Mouse (Mus musculus) kidney, embryonic 15.5 days (tissue): ENCODE data around the gene Pramel6. TPM values are rescaled to one million over a fixed set of nuclear protein-coding genes. Genes with fewer than 3 reads are reported as not detected.

ENCODE experiments used
- ATAC-seq: fragments of 200-750 bp; cut with Nextera tagmentation; replicated peaks from 2 replicates; pipeline ENCODE4 v1.8.0; 2017; ENCODE audit warnings: moderate TSS enrichment; ENCODE audit not compliant: low FRiP score
- H3K27ac ChIP-seq: fragments of 300-500 bp; sonication (generic); 2 replicates; pipeline ENCODE4 v1.5.1; 2015; ENCODE audit warnings: mild to moderate bottlenecking, inconsistent platforms
- H3K27me3 ChIP-seq: fragments of 300-500 bp; sonication (generic); 2 replicates; pipeline ENCODE4 v1.6.1; 2015; ENCODE audit warnings: inconsistent platforms
- H3K36me3 ChIP-seq: fragments of 300-500 bp; sonication (generic); 2 replicates; pipeline ENCODE4 v1.6.1; 2015; ENCODE audit warnings: inconsistent platforms
- H3K4me1 ChIP-seq: fragments of 300-500 bp; sonication (generic); 2 replicates; pipeline ENCODE4 v1.6.1; 2015; ENCODE audit warnings: inconsistent platforms
- H3K4me2 ChIP-seq: fragments of 300-500 bp; sonication (generic); 2 replicates; pipeline ENCODE4 v1.6.1; 2015; ENCODE audit warnings: moderate library complexity, mild to moderate bottlenecking, inconsistent platforms
- H3K4me3 ChIP-seq: fragments of 300-500 bp; sonication (generic); replicated peaks from 2 replicates; pipeline ENCODE4 v1.5.1; 2015; ENCODE audit warnings: mild to moderate bottlenecking, inconsistent platforms
- H3K9ac ChIP-seq: fragments of 300-500 bp; sonication (generic); 2 replicates; pipeline ENCODE4 v1.6.1; 2015; ENCODE audit warnings: mild to moderate bottlenecking, inconsistent platforms
- H3K9me3 ChIP-seq: fragments of 300-500 bp; sonication (generic); replicated peaks from 2 replicates; pipeline ENCODE4 v1.6.1; 2016; ENCODE audit warnings: inconsistent platforms
- WGBS: fragments of 180-500 bp; shearing (Covaris S2); methylation state at CpG from one replicate; pipeline ENCODE4 v1.1.7; 2015; ENCODE audit warnings: mixed read lengths; 5-methylcytosine and 5-hydroxymethylcytosine counted together
- polyA plus RNA-seq: library from polyadenylated mRNA; unstranded; fragments of >200 nt; fragmentation: Nextera tagmentation; extraction: Ambion mirVana; gene quantifications from 2 replicates; pipeline ENCODE4 v1.2.1, GENCODE M21; 2015

Gene Pramel6
- polyA plus RNA-seq, 1 experiment from 2014 or later = not detected

DNA sequence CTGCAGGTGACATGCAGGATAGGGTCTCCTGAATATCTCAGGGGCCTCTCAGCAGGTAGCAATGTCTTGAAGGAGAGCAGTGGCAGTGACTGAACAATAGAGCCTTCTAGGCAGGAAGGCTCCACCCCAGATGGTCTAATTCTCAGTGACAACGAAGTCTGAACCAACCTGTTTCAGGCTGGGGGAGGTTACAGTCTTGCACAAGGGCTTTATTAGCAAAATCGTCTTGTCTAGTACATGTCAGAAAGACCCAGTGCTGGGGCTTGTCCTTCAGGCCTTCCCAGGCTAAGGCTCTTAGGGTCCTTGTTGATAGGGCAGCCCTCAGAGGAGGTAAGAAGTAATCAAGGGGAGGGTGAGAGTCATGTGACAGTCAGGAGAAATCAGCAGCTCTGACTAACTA lies 28.5 kb downstream of the Pramel6 start:
- no peak overlapping the region for H3K4me2 ChIP-seq
- no peak overlapping the region for H3K9ac ChIP-seq
- no peak overlapping the region for H3K27ac ChIP-seq
- 69% methylated on average over 2 of the region's 2 CpGs for WGBS
- H3K4me1 ChIP-seq = no peaks in the 10 kb centered on the region
- H3K4me3 ChIP-seq = no peak overlapping the region
- no peaks in the 10 kb centered on the region for H3K9me3 ChIP-seq
- H3K27me3 ChIP-seq = no peaks in the 10 kb centered on the region
- no peak for ATAC-seq
- no peaks in the 10 kb centered on the region for H3K36me3 ChIP-seq

DNA sequence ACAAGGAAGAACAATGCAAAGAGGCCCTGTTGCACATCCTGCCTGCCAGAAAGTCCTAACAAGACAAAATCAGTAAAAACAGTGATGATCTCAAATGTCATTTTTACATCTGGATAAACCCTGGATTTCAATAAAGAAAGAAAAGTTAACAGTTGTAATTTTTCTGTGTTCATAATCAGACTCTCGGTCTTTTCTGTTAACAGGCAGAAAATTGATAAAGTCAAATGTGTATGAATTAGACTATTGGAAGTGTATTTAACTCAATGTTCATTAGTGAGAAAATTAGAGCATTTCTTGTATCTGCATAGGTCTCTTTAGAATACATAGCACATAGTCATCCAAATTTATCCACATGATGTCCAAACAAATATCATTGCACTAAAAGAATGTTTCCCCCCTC lies 39.1 kb downstream of the Pramel6 start, which contains the start of gene Olfr1128:
Gene Olfr1128, minus strand, starts transcription at position 101 of the 400 bp plus-strand sequence.
- Histone ChIP-seq H3K4me3 (no peak within 1 kb of the TSS), H3K36me3 (no peaks in the 10 kb centered on the region), H3K9ac (no peak within 1 kb of the TSS), H3K27ac (no peak within 1 kb of the TSS), H3K9me3 (no peaks in the 10 kb centered on the region), H3K27me3 (no peaks in the 10 kb centered on the region), H3K4me2 (no peak within 1 kb of the TSS), H3K4me1 (no peaks in the 10 kb centered on the region)
- no peak for ATAC-seq
- WGBS = 86% methylated on average over 1 of the region's 1 CpGs

Other genes with a start within 250 kb of the Pramel6 start
- not detected in 2 replicates for gene Olfr1116, start 239.0 kb upstream of the Pramel6 start, polyA plus RNA-seq
- gene Olfr1118, start 199.0 kb upstream of the Pramel6 start, polyA plus RNA-seq = not detected in 2 replicates
- not detected in 2 replicates for gene Olfr1120, start 151.8 kb upstream of the Pramel6 start, polyA plus RNA-seq
- gene Olfr1121, start 136.7 kb upstream of the Pramel6 start, polyA plus RNA-seq = not detected in 2 replicates
- not detected in 2 replicates for gene Olfr1122, start 120.7 kb upstream of the Pramel6 start, polyA plus RNA-seq
- gene Olfr1123, start 89.9 kb upstream of the Pramel6 start, polyA plus RNA-seq = not detected in 2 replicates
- gene Olfr1124, start 76.3 kb upstream of the Pramel6 start, polyA plus RNA-seq = 0.06 and 0.08 TPM in 2 replicates
- gene Olfr1126, start 52.6 kb upstream of the Pramel6 start, polyA plus RNA-seq = not detected in 2 replicates
- not detected in 2 replicates for gene Pramel7, start 9.5 kb upstream of the Pramel6 start, polyA plus RNA-seq
- gene Olfr153, start 25.2 kb downstream of the Pramel6 start, polyA plus RNA-seq = not detected in 2 replicates
- not detected in 2 replicates for gene Olfr1128, start 39.0 kb downstream of the Pramel6 start, polyA plus RNA-seq
- gene Olfr1129, start 67.3 kb downstream of the Pramel6 start, polyA plus RNA-seq = not detected in 2 replicates
- gene Olfr1130, start 99.6 kb downstream of the Pramel6 start, polyA plus RNA-seq = not detected in 2 replicates
- gene Olfr1131, start 120.5 kb downstream of the Pramel6 start, polyA plus RNA-seq = not detected in 2 replicates
- gene Olfr1132, start 131.0 kb downstream of the Pramel6 start, polyA plus RNA-seq = not detected in 2 replicates
- gene Olfr1133, start 140.8 kb downstream of the Pramel6 start, polyA plus RNA-seq = not detected in 2 replicates
- not detected in 2 replicates for gene Olfr1134, start 151.9 kb downstream of the Pramel6 start, polyA plus RNA-seq
- not detected in 2 replicates for gene Olfr1135, start 167.1 kb downstream of the Pramel6 start, polyA plus RNA-seq
- not detected in 2 replicates for gene Olfr1136, start 187.4 kb downstream of the Pramel6 start, polyA plus RNA-seq
- not detected in 2 replicates for gene Olfr1137, start 206.6 kb downstream of the Pramel6 start, polyA plus RNA-seq
- not detected in 2 replicates for gene Olfr1138, start 233.4 kb downstream of the Pramel6 start, polyA plus RNA-seq
- gene Olfr1140, start 237.2 kb downstream of the Pramel6 start, polyA plus RNA-seq = not detected in 2 replicates
- not detected in 2 replicates for gene Olfr1141, start 247.4 kb downstream of the Pramel6 start, polyA plus RNA-seq